Mouse (Mus musculus) CH12.LX (cell line): Measurements from ENCODE around the gene Narf.

Experiments used
- CTCF ChIP-seq, 2 experiments: IDR thresholded peaks in 1 of 2; conservative IDR thresholded peaks in 1 of 2; 2 replicates each; pipeline ENCODE4 v1.5.1; 2011 to 2012; ENCODE audit warnings: low read depth in 2 of 2, low read length in 2 of 2, improper control_type of control experiment in 1 of 2, inconsistent platforms in 1 of 2, mild to moderate bottlenecking in 1 of 2, moderate library complexity in 1 of 2
- MAFK ChIP-seq: IDR thresholded peaks from 2 replicates; pipeline ENCODE4 v1.6.1; 2011; ENCODE audit warnings: low read length, improper control_type of control experiment; ENCODE audit not compliant: insufficient replicate concordance
- TCF12 ChIP-seq: IDR thresholded peaks from 2 replicates; pipeline ENCODE4 v1.6.1; 2014; ENCODE audit warnings: low read depth, mild to moderate bottlenecking, inconsistent platforms, low read length, improper control_type of control experiment

GRCm38 (mm10) chr11:121250196-121250595 lies 13.1 kb downstream of the Narf start:
- TF ChIP-seq CTCF (conservative IDR thresholded peaks at IDR 0.05 in 1 of 2, IDR thresholded peaks at IDR 0.05 in 1 of 2; ENCODE audit: low read depth in 2 of 2, low read length in 2 of 2) (no peak), MAFK (no peak), TCF12 (no peak)
